Mouse (Mus musculus): ENCODE measurements around the gene Btbd3. TPM values are rescaled to one million over a fixed set of nuclear protein-coding genes. Genes with fewer than 3 reads are reported as not detected.

The Btbd3 gene
- polyA plus RNA-seq, 1 experiment from 2014 or later: 28.1 TPM

DNA sequence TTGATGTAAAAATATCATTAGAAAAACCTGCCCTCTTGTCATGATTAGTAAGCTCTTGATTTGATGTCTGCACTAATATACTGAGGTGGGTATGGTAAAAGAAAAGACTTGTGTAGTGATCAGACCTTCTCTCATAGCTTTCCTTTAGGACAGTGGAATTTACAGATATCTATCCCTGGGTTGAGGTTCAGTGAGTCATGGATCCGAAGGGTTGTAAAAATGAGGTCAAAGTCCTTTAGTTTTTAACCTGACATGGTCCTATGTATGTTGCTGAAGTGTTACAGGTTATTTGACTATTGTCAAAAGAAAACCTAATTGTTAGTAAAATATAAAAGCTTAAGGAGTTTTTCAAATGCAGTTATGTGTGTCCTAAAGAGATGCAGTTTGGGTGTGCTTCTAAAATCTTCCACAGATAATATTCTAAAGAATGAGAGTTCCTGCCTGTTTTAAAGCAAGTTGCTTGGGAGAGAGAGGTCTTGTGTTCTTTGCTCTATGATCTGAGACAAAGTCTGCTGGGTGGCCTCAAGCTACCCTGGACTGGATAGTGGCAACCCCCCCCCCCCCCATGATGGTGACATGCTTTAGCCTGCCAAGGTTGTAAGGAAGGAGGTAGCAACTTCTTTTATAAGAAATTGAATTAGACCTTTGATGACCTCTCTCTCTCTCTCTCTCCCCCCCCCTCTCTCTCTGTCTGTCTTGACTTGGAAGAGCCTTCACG is 234.5 kb downstream of the Btbd3 start:
- Histone ChIP-seq H3K9ac (ENCODE audit: low read depth, low read length) (no peak overlapping the region), H3K36me3 (ENCODE audit: control insufficient read depth, insufficient read depth, low read length) (no peaks in the 10 kb centered on the region), H3K9me3 (ENCODE audit: control insufficient read depth, low read length) (no peaks in the 10 kb centered on the region), H3K4me2 (ENCODE audit: low read depth, low read length) (no peak overlapping the region), H3K4me3 (ENCODE audit: low read depth, low read length) (no peak overlapping the region), H3K27me3 (replicated peaks; ENCODE audit: control insufficient read depth, insufficient read depth, low read length) (no peaks in the 10 kb centered on the region), H3K27ac (replicated peaks; ENCODE audit: low read depth, low read length) (no peak overlapping the region), H3K4me1 (ENCODE audit: control insufficient read depth, insufficient read depth, low read length) (no peaks in the 10 kb centered on the region)
- WGBS: 90% methylated on average over 2 of the region's 2 CpGs
- ATAC-seq (ENCODE audit: low read depth) (no peak), DNase-seq (ENCODE audit: low spot score) (no peak)

- Histone ChIP-seq H3K4me2 (ENCODE audit: low read depth, low read length) (no peak overlapping the region), H3K9ac (ENCODE audit: low read depth, low read length) (no peak overlapping the region), H3K36me3 (ENCODE audit: control insufficient read depth, insufficient read depth, low read length) (no peaks in the 10 kb centered on the region), H3K4me1 (ENCODE audit: control insufficient read depth, insufficient read depth, low read length) (no peaks in the 10 kb centered on the region), H3K9me3 (ENCODE audit: control insufficient read depth, low read length) (no peaks in the 10 kb centered on the region), H3K4me3 (ENCODE audit: low read depth, low read length) (no peak overlapping the region), H3K27ac (replicated peaks; ENCODE audit: low read depth, low read length) (no peak overlapping the region), H3K27me3 (replicated peaks; ENCODE audit: control insufficient read depth, insufficient read depth, low read length) (no peaks in the 10 kb centered on the region)
- no peak for ATAC-seq (ENCODE audit: low read depth)
- DNase-seq (ENCODE audit: low spot score): no peak
Observed at GRCm38 (mm10) chr2:138492176-138492575, 235.8 kb downstream of the Btbd3 start.

DNA sequence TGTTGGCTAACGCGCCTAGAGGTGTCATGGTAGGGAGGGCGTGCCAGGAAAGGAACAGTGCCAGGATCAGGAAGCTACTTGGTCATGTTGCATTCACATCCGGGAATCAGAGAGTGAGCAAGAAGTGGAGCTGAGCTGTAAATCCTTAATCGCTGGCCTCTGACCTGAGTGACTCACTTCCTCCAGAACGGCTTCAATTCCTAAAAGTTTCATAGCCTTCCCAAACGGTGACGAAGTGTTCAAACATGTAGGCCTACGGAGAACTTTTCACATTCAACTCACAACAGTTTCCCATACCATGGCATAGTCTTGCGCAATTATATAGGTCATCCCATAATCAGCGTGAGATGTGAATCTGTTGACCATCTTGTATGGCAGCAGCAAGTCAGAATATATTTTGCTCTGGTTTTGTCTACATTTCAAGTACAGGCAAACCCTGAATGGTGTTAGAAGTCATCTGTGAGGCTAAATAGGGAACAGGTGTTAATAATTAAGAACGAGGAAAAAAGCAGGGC is 247.6 kb downstream of the Btbd3 start:
- no peak overlapping the region for H3K9ac ChIP-seq (ENCODE audit: low read depth, low read length)
- DNase-seq (ENCODE audit: low spot score): no peak
- no peaks in the 10 kb centered on the region for H3K4me1 ChIP-seq (ENCODE audit: control insufficient read depth, insufficient read depth, low read length)
- no peak overlapping the region for H3K4me2 ChIP-seq (ENCODE audit: low read depth, low read length)
- WGBS: 61% methylated on average over 12 of the region's 12 CpGs
- ATAC-seq (ENCODE audit: low read depth): no peak
- no peak overlapping the region for H3K27ac ChIP-seq (replicated peaks; ENCODE audit: low read depth, low read length)
- H3K4me3 ChIP-seq (ENCODE audit: low read depth, low read length): no peak overlapping the region
- H3K36me3 ChIP-seq (ENCODE audit: control insufficient read depth, insufficient read depth, low read length): no peaks in the 10 kb centered on the region
- H3K9me3 ChIP-seq (ENCODE audit: control insufficient read depth, low read length): no peaks in the 10 kb centered on the region
- no peaks in the 10 kb centered on the region for H3K27me3 ChIP-seq (replicated peaks; ENCODE audit: control insufficient read depth, insufficient read depth, low read length)

DNA sequence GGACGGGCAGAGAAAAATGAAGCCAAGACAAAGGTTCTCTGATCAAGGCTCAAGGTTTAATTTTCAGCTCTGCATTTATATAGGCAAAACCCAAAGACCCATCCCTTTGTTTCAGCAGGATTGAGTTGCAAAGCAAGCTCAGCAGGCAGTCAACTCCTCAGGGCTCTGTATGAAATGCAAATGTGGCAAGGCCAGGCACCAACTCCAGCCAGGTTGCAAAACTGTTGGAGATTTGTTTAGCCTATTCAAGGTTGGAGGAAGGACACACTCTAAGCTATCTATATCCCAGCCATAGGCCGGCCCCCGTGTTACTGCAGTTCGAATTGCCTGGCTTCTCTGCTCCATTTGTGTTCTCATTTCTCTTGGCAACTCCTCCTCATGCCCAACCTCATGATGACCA is 259.2 kb downstream of the Btbd3 start:
- Histone ChIP-seq H3K9ac (ENCODE audit: low read depth, low read length) (no peak overlapping the region), H3K36me3 (ENCODE audit: control insufficient read depth, insufficient read depth, low read length) (no peaks in the 10 kb centered on the region), H3K4me2 (ENCODE audit: low read depth, low read length) (no peak overlapping the region), H3K27me3 (replicated peaks; ENCODE audit: control insufficient read depth, insufficient read depth, low read length) (no peaks in the 10 kb centered on the region), H3K4me1 (ENCODE audit: control insufficient read depth, insufficient read depth, low read length) (no peaks in the 10 kb centered on the region), H3K9me3 (ENCODE audit: control insufficient read depth, low read length) (no peaks in the 10 kb centered on the region), H3K27ac (replicated peaks; ENCODE audit: low read depth, low read length) (no peak overlapping the region), H3K4me3 (ENCODE audit: low read depth, low read length) (no peak overlapping the region)
- DNase-seq (ENCODE audit: low spot score): no peak
- no peak for ATAC-seq (ENCODE audit: low read depth)
- WGBS: 46% methylated on average over 4 of the region's 4 CpGs

DNA sequence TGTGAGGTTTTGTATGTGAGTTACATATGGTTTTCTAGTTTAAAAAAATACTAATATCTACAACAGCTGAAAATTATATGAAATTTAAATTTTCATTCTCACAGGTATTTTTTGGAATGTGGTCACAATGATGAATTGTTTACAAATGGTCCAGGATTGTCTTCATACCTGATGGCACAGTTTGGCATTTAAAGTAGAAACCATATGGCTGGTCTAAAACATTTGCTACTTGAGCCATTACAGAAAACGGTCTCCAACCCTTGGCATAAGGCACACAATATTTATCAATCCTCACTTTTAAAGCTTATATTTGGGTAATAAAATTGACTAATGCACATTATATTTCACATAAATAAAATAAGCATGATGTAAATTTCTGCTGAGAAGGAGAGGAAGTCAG is 272.1 kb downstream of the Btbd3 start:
- Histone ChIP-seq H3K4me3 (ENCODE audit: low read depth, low read length) (no peak overlapping the region), H3K27me3 (replicated peaks; ENCODE audit: control insufficient read depth, insufficient read depth, low read length) (no peaks in the 10 kb centered on the region), H3K4me2 (ENCODE audit: low read depth, low read length) (no peak overlapping the region), H3K9ac (ENCODE audit: low read depth, low read length) (no peak overlapping the region), H3K9me3 (ENCODE audit: control insufficient read depth, low read length) (no peaks in the 10 kb centered on the region), H3K36me3 (ENCODE audit: control insufficient read depth, insufficient read depth, low read length) (no peaks in the 10 kb centered on the region), H3K27ac (replicated peaks; ENCODE audit: low read depth, low read length) (no peak overlapping the region), H3K4me1 (ENCODE audit: control insufficient read depth, insufficient read depth, low read length) (no peaks in the 10 kb centered on the region)
- WGBS: 70% methylated on average over 1 of the region's 1 CpGs
- no peak for DNase-seq (ENCODE audit: low spot score)
- ATAC-seq (ENCODE audit: low read depth): no peak

DNA sequence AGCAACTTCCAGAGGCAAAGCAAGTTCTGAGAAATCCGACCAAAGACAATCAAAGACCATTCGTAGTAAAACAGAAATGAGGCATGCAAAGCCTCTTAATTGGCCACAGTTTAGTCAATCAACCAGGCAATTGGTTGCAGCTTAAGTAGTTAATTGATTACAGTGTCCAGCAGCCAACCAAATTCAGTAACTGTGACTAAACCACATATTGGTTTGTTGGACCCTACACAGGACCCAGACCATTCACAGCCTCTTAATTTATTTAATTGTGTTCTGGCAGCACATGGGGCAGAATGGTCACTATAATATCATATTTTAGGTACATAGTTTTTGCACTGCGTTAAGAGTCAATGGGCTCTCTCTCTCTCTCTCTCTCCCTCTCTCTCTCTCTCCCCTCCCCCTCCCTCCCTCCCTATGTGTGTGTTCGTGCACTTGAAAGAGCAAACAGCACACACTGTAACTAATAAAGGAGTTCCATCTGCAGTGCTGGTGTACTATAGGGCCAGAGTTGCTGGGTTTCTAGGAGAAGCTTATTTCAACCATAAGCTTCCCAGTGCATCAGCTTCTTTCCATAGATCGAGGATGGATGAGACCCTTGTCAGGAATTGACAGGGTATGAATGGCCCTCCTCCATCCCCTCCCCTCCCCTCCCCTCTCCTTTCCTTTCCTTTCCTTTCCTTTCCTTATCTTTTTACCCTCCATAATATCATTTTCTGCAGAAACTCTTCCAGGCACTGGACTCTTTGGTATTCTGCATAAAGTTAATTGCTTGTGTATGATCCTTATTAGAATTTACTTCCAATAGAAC is 275.0 kb downstream of the Btbd3 start:
- no peaks in the 10 kb centered on the region for H3K9me3 ChIP-seq (ENCODE audit: control insufficient read depth, low read length)
- 36% methylated on average over 5 of the region's 5 CpGs for WGBS
- no peaks in the 10 kb centered on the region for H3K4me1 ChIP-seq (ENCODE audit: control insufficient read depth, insufficient read depth, low read length)
- H3K27me3 ChIP-seq (replicated peaks; ENCODE audit: control insufficient read depth, insufficient read depth, low read length): no peaks in the 10 kb centered on the region
- ATAC-seq (ENCODE audit: low read depth) (no peak), DNase-seq (ENCODE audit: low spot score) (peak; percentile 45)
- H3K4me3 ChIP-seq (ENCODE audit: low read depth, low read length): no peak overlapping the region
- H3K27ac ChIP-seq (replicated peaks; ENCODE audit: low read depth, low read length): no peak overlapping the region
- H3K4me2 ChIP-seq (ENCODE audit: low read depth, low read length): no peak overlapping the region
- H3K9ac ChIP-seq (ENCODE audit: low read depth, low read length): no peak overlapping the region
- H3K36me3 ChIP-seq (ENCODE audit: control insufficient read depth, insufficient read depth, low read length): no peaks in the 10 kb centered on the region

- H3K9me3 ChIP-seq (ENCODE audit: control insufficient read depth, low read length): no peaks in the 10 kb centered on the region
- H3K4me3 ChIP-seq (ENCODE audit: low read depth, low read length): no peak overlapping the region
- no peak overlapping the region for H3K9ac ChIP-seq (ENCODE audit: low read depth, low read length)
- no peaks in the 10 kb centered on the region for H3K27me3 ChIP-seq (replicated peaks; ENCODE audit: control insufficient read depth, insufficient read depth, low read length)
- whole genome bisulfite sequencing: 28% methylated on average over 4 of the region's 4 CpGs
- no peaks in the 10 kb centered on the region for H3K36me3 ChIP-seq (ENCODE audit: control insufficient read depth, insufficient read depth, low read length)
- no peak for ATAC-seq (ENCODE audit: low read depth)
- no peaks in the 10 kb centered on the region for H3K4me1 ChIP-seq (ENCODE audit: control insufficient read depth, insufficient read depth, low read length)
- no peak overlapping the region for H3K4me2 ChIP-seq (ENCODE audit: low read depth, low read length)
- H3K27ac ChIP-seq (replicated peaks; ENCODE audit: low read depth, low read length): no peak overlapping the region
- peak; percentile 72 for DNase-seq (ENCODE audit: low spot score)
Observed at GRCm38 (mm10) chr2:138531992-138532391, 275.6 kb downstream of the Btbd3 start.

DNA sequence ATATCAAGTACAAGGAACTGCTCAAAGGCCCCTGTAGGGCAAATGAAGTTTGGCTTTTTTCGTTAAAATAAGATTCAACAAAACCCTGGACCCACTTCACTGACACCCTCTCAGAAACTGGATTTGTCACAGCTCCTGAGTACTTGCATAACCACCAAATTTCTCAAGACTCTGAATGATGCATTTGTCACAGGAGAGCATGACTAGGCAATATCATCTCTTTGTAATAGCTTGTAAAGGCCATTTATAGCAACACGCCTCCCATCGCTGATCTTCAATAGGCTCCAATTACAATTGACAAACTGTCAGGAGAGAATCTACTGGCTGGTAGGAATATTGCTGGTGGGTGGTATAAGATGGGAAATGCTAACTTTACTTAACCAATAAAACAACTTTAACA is 283.3 kb downstream of the Btbd3 start:
- WGBS: 73% methylated on average over 3 of the region's 3 CpGs
- H3K4me1 ChIP-seq (ENCODE audit: control insufficient read depth, insufficient read depth, low read length): no peaks in the 10 kb centered on the region
- ATAC-seq (ENCODE audit: low read depth) (no peak), DNase-seq (ENCODE audit: low spot score) (no peak)
- no peak overlapping the region for H3K4me3 ChIP-seq (ENCODE audit: low read depth, low read length)
- no peaks in the 10 kb centered on the region for H3K9me3 ChIP-seq (ENCODE audit: control insufficient read depth, low read length)
- H3K27ac ChIP-seq (replicated peaks; ENCODE audit: low read depth, low read length): no peak overlapping the region
- H3K27me3 ChIP-seq (replicated peaks; ENCODE audit: control insufficient read depth, insufficient read depth, low read length): no peaks in the 10 kb centered on the region
- H3K9ac ChIP-seq (ENCODE audit: low read depth, low read length): no peak overlapping the region
- no peaks in the 10 kb centered on the region for H3K36me3 ChIP-seq (ENCODE audit: control insufficient read depth, insufficient read depth, low read length)
- no peak overlapping the region for H3K4me2 ChIP-seq (ENCODE audit: low read depth, low read length)
